Mouse (Mus musculus): Measurements from ENCODE around the gene Cyth2. TPM values are rescaled to one million over a fixed set of nuclear protein-coding genes. Genes with fewer than 3 reads are reported as not detected.
A peak's percentile ranks its signal among the peaks of the same experiment; 100 is the strongest.

The Cyth2 gene
- polyA plus RNA-seq, 1 experiment from 2014 or later: 335 TPM

DNA sequence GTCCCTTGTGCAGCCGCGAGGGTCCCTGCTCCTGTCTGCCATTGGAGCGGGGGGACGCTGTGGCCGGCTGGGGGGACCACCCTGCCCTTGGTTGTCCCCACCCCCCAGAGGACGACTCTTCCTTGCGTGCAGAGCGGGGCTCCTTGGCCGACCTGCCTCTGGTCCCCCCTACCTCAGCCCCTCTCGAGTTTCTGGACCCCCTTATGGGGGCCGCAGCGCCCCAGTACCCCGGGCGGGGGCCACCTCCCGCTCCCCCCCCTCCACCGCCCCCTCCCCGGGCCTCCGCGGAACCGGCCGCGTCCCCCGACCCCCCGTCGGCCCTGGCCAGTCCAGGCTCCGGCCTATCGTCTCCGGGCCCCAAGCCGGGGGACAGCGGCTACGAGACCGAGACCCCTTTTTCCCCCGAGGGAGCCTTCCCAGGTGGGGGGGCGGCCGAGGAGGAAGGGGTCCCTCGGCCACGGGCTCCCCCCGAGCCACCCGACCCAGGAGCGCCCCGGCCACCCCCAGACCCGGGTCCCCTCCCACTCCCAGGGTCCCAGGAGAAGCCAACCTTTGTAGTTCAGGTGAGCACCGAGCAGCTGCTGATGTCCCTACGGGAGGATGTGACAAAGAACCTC lies 20.3 kb downstream of the Cyth2 start:
- Histone ChIP-seq H3K4me1 (peaks cover 20% of the 10 kb centered on the region), H3K9me3 (replicated peaks) (no peaks in the 10 kb centered on the region), H3K27ac (no peak overlapping the region), H3K4me2 (no peak overlapping the region), H3K9ac (no peak overlapping the region), H3K27me3 (peaks cover 35% of the 10 kb centered on the region), H3K36me3 (ENCODE audit: poor library complexity, severe bottlenecking) (peaks cover 98% of the 10 kb centered on the region), H3K4me3 (no peak overlapping the region)
- WGBS: 83% methylated on average over 30 of the region's 44 CpGs
- no peak for ATAC-seq

DNA sequence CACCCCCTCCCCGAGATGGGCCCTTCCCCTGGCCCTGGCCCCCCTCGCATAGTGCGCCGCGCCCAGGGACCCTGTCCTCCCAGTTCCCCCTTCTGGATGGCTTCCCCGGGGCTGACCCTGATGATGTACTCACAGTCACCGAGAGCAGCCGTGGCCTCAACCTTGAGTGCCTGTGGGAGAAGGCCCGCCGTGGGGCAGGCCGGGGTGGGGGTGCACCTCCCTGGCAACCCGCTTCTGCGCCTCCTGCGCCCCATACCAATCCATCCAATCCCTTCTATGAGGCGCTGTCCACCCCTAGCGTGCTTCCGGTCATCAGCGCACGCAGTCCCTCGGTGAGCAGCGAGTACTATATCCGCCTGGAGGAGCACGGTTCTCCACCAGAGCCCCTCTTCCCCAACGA lies 21.1 kb downstream of the Cyth2 start:
- peaks cover 15% of the 10 kb centered on the region for H3K4me1 ChIP-seq
- no peaks in the 10 kb centered on the region for H3K9me3 ChIP-seq (replicated peaks)
- H3K4me2 ChIP-seq: no peak overlapping the region
- peaks cover 100% of the 10 kb centered on the region for H3K36me3 ChIP-seq (ENCODE audit: poor library complexity, severe bottlenecking)
- H3K27me3 ChIP-seq: peaks cover 31% of the 10 kb centered on the region
- WGBS: 91% methylated on average over 24 of the region's 24 CpGs
- no peak overlapping the region for H3K27ac ChIP-seq
- H3K9ac ChIP-seq: no peak overlapping the region
- ATAC-seq: no peak
- H3K4me3 ChIP-seq: no peak overlapping the region

DNA sequence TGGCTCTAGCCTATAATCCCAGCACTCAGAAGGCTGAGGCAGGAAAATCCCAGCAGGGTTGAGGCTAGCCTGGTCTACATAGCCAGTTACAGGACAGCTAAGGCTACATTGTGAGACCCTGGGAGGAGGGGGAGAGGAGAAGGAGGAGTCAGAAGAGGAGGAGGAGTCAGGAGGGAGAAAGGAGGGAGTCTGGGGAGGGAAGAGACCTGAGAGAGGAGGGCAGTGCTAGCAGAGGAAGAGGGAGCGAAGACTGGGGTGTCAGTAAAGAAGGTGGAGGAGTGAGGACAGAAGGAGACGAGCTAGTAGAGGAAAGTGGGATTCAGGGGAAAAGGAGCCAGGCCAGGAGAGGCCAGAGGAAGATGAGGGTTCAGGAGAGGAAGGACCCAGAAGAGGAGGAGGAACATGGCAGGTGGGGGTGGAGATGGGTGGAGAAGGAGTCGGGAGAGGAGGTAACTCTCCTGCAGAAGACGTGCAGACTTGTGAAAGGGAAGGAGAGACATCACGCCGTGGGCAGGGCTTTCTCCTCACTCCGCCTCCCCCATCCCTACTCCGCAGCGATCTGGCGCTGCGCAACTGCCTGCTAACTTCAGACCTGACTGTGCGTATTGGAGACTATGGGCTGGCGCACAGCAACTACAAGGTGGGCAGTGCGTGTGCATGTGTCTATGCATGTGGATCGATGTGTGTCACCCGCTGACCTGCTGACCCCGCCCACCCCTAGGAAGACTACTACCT lies 22.5 kb downstream of the Cyth2 start:
- Histone ChIP-seq H3K4me1 (peaks cover 10% of the 10 kb centered on the region), H3K27me3 (peaks cover 19% of the 10 kb centered on the region), H3K9ac (no peak overlapping the region), H3K9me3 (replicated peaks) (no peaks in the 10 kb centered on the region), H3K36me3 (ENCODE audit: poor library complexity, severe bottlenecking) (peaks cover 97% of the 10 kb centered on the region), H3K27ac (no peak overlapping the region), H3K4me3 (no peak overlapping the region), H3K4me2 (no peak overlapping the region)
- no peak for ATAC-seq
- 81% methylated on average over 17 of the region's 17 CpGs for WGBS

DNA sequence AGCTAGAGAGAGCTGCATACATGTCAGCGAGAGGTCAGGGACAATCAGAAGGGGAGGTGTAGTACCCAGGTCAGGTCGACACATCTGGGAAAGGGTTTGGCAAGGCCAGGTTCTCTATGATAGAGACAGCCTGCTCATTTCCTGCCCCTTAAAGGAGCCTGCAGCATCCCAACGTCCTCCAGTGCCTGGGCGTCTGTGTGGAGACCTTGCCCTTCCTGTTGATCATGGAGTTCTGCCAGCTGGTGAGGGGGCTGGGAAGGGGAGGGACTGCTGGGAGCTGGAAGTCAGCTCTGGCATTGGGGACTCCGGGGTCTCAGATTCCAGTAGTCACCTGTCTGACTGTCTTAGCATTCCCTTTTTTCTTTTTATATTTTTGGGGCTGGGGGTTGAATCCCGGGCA lies 23.7 kb downstream of the Cyth2 start:
- peaks cover 7% of the 10 kb centered on the region; the same call in 1 of the 2 replicates for H3K27me3 ChIP-seq
- ATAC-seq: no peak
- H3K9me3 ChIP-seq (replicated peaks): no peaks in the 10 kb centered on the region
- 89% methylated on average over 6 of the region's 6 CpGs for WGBS
- H3K4me3 ChIP-seq: no peak overlapping the region
- no peak overlapping the region for H3K27ac ChIP-seq
- no peak overlapping the region for H3K9ac ChIP-seq
- no peak overlapping the region for H3K4me2 ChIP-seq
- H3K36me3 ChIP-seq (ENCODE audit: poor library complexity, severe bottlenecking): peaks cover 85% of the 10 kb centered on the region
- H3K4me1 ChIP-seq: peaks cover 17% of the 10 kb centered on the region

DNA sequence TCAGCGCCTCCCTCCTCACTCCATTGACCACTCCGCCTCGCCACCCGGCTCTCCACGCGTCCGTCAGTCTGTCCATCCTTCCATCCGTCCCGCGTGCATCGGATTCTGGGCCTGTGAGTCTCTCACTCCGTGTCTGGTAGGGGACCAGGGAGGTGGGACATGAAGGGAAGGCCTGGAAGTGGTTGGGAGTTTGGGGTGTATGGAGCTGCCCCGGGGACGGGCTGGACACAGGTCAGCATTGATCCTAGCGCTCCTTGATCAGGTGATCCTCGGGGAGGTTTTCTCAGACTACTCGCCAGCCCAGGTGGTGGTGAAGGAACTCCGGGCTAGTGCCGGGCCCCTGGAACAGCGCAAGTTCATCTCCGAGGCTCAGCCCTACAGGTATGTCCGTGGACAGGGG lies 26.7 kb downstream of the Cyth2 start:
- 91% methylated on average over 22 of the region's 22 CpGs for WGBS
- no peak overlapping the region for H3K27ac ChIP-seq
- no peak overlapping the region for H3K9ac ChIP-seq
- no peak for ATAC-seq
- H3K27me3 ChIP-seq: no peaks in the 10 kb centered on the region
- H3K4me1 ChIP-seq: peaks cover 31% of the 10 kb centered on the region
- H3K4me2 ChIP-seq: peak overlapping the region; percentile 91
- peaks cover 54% of the 10 kb centered on the region for H3K36me3 ChIP-seq (ENCODE audit: poor library complexity, severe bottlenecking)
- H3K4me3 ChIP-seq: no peak overlapping the region
- no peaks in the 10 kb centered on the region for H3K9me3 ChIP-seq (replicated peaks)

DNA sequence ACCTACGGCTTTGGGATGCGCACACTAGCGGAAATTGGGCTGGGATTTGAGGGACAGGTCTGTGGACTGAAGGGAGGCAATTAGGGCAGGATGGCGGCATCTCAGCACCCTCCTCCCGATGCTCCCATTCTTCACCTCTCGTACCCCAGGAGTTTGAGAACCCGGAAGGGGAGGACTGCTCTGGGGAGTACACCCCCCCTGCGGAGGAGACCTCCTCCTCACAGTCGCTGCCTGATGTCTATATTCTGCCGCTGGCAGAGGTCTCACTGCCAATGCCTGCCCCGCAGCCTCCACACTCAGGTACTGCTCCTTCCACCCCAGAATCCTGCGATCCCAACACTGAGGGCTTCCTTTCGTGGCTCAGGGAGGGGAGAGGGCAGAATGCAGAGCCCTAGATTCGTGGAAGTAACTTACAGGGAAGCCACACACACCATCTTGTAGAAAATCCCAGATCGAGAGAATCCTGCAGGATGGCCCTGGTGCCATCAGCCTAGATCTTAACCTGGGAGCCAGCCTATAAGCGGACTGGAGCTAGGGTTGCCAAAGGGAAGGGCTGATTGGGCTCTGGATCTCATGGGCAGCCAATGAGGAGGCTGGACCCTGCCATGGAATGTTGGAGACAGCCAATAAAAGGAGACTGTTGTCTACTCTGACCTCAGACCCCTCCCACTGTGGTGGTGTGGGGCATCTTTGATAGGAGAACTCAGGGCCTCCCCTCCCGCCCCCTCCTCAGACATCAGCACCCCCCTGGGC lies 27.5 kb downstream of the Cyth2 start:
- 7% methylated on average over 17 of the region's 17 CpGs for WGBS
- H3K36me3 ChIP-seq (ENCODE audit: poor library complexity, severe bottlenecking): peaks cover 46% of the 10 kb centered on the region
- no peaks in the 10 kb centered on the region for H3K9me3 ChIP-seq (replicated peaks)
- peak overlapping the region; percentile 92 for H3K9ac ChIP-seq
- ATAC-seq: peak; percentile 19; the same call in 1 of the 2 replicates
- H3K4me1 ChIP-seq: peaks cover 31% of the 10 kb centered on the region
- H3K4me2 ChIP-seq: peak overlapping the region; percentile 91
- no peaks in the 10 kb centered on the region for H3K27me3 ChIP-seq
- H3K4me3 ChIP-seq: peak overlapping the region; percentile 93
- peak overlapping the region; percentile 97 for H3K27ac ChIP-seq

DNA sequence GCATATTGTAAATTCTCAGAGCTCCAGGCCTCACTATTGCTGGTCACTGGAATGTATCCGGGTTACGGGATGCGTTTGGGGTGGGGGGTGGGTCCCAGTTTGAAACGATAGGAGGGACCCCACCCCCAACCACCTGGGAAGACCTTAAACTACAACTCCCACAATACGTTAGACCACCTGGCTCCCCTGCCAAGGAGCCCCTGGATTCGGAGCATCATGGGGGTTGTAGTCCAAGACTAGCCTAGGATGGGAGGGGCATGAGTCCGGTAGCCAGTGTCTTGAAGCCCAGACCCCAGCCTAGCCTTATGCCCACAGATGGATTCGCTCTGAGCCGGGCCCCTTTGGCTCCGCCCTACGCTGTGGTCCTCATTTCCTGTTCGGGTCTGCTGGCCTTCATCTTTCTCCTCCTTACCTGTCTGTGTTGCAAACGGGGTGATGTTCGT lies 28.2 kb downstream of the Cyth2 start:
- peak; percentile 39 for ATAC-seq
- Histone ChIP-seq H3K27ac (peak overlapping the region; percentile 97), H3K4me3 (peak overlapping the region; percentile 93), H3K9me3 (replicated peaks) (no peaks in the 10 kb centered on the region), H3K4me2 (peak overlapping the region; percentile 91), H3K36me3 (ENCODE audit: poor library complexity, severe bottlenecking) (peaks cover 40% of the 10 kb centered on the region), H3K27me3 (no peaks in the 10 kb centered on the region), H3K4me1 (peaks cover 31% of the 10 kb centered on the region), H3K9ac (peak overlapping the region; percentile 92)
- WGBS: under 1% methylated on average over 14 of the region's 14 CpGs

DNA sequence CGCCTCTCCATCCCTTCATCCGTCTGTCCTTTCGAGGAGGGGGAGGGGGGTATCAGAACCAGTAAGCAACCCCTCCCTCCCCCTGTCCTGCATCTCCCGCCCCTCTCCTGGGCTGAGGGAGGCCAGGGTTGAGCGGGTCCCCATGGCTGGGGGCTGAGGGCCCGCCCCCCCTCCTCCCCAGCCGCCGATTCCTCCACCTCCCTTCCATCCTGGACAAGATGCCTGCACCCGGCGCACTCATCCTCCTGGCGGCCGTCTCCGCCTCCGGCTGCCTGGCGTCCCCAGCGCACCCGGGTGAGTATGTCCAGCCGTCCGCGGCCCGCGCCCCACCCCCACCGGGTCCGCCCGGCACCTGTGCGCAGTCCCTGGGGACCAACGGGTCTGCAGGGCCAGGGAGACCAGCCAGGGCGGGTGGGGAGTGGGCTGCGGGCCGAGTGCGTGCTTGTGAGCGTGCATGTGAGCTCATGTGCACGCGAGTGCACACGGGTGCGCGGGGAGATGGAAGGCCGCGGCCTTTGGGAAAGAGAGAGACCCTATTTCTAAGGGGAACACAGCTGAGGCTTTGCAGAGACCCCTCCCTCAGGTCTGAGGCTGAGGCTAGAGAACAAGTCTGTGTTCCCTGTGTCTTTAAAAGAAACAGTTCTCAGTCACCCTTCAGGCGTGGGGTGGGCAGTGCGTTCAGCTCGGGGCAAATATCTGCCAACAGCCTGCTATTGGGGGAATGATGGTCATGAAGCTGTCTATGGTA lies 28.8 kb downstream of the Cyth2 start:
- H3K4me2 ChIP-seq: peak overlapping the region; percentile 91
- H3K27ac ChIP-seq: peak overlapping the region; percentile 97
- peaks cover 34% of the 10 kb centered on the region for H3K36me3 ChIP-seq (ENCODE audit: poor library complexity, severe bottlenecking)
- no peaks in the 10 kb centered on the region for H3K9me3 ChIP-seq (replicated peaks)
- H3K9ac ChIP-seq: peak overlapping the region; percentile 92
- H3K4me3 ChIP-seq: peak overlapping the region; percentile 93
- no peaks in the 10 kb centered on the region for H3K27me3 ChIP-seq
- WGBS: under 1% methylated on average over 36 of the region's 42 CpGs
- peak; percentile 30 for ATAC-seq
- peaks cover 31% of the 10 kb centered on the region for H3K4me1 ChIP-seq

DNA sequence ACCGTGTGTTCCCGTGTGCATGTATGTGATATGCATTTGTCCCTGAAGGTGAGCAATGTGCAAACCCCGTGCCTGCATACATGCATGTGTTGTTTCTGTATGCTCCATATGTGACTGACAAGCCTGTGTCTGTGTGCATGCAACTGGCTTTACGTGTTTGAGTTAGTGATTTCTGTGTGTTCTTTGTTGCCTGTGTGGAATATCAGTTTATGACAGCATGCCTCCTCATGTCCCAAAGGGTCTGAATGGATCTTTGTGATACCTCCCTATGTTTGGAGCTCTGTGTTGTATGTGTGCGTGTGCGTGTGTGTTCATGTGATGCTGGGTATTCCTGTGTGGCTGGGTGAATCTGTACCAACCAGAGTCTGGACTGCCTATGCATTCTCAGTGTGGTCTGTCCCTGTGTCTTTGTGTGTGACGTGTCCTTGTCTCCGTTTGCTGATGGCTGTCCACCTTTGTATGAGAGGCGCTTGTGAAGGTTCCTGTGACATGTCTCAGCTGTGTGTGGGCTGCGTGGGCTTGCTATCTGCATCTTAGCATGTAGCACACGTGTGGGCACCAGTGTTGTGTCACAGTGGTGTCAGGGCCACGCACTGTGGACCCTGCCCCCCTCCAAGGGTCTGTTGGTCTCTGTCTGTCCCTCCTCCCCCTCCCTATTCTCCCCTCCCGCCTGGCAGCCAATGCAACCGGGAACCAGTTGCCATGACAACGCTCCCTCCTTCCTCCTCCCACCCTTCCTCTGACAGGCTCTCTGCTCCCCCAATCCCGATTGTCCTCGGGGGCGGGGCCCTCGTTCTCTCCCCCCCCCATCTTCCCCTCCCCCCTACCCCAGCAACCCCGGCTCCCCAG lies 29.6 kb downstream of the Cyth2 start, which contains the start of gene Sult2b1:
TSS of gene Sult2b1 (minus strand) at position 146 of the 849 bp plus-strand sequence.
- peak; percentile 60 for ATAC-seq
- Histone ChIP-seq H3K27ac (peak within 1 kb of the TSS; percentile 97), H3K27me3 (no peaks in the 10 kb centered on the region), H3K9ac (peak within 1 kb of the TSS; percentile 92), H3K4me3 (peak within 1 kb of the TSS; percentile 93), H3K36me3 (ENCODE audit: poor library complexity, severe bottlenecking) (peaks cover 25% of the 10 kb centered on the region), H3K4me1 (peaks cover 31% of the 10 kb centered on the region), H3K9me3 (replicated peaks) (no peaks in the 10 kb centered on the region), H3K4me2 (peak within 1 kb of the TSS; percentile 91)
- 18% methylated on average over 20 of the region's 20 CpGs for WGBS

DNA sequence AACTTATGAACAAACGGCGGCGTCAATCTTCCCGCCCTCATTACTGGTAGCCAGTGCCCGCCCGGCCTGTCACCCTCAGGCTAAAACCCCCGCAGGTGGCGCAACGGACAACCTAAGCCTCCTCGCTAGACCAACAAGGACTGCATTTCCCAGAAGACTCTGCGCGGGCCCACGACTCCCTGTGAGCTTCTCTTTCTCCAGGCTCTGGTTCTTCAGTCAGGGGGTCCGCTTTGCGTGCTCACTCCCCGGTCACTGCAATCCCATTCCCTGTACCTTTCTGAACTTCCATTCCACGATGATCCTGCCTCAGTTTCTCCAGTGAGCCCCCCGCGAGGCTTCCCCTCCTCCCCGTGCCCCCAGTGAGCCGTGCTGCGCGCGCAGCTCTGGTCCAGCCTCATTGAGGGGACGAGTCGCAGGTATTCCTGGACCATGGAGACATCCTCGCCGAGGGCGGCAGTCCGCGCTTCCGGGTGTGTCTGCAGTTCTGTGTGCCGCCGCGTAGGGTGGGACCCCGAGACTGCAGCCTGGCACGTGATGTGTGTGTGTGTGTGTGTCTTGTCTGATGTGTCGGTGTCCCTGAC lies 30.8 kb downstream of the Cyth2 start, which contains the start of gene Lmtk3:
TSS of gene Lmtk3 (plus strand) at position 228 of the 581 bp plus-strand sequence.
- peaks cover 14% of the 10 kb centered on the region for H3K36me3 ChIP-seq (ENCODE audit: poor library complexity, severe bottlenecking)
- ATAC-seq: peak; percentile 48
- H3K4me1 ChIP-seq: peaks cover 40% of the 10 kb centered on the region
- H3K27me3 ChIP-seq: no peaks in the 10 kb centered on the region
- peak within 1 kb of the TSS; percentile 93 for H3K4me3 ChIP-seq
- peak within 1 kb of the TSS; percentile 91 for H3K4me2 ChIP-seq
- WGBS: 1% methylated on average over 38 of the region's 38 CpGs
- peak within 1 kb of the TSS; percentile 97 for H3K27ac ChIP-seq
- no peaks in the 10 kb centered on the region for H3K9me3 ChIP-seq (replicated peaks)
- peak within 1 kb of the TSS; percentile 92 for H3K9ac ChIP-seq
